Mouse (Mus musculus) hindbrain, embryonic 11.5 days (tissue): ENCODE data around the gene 1500011B03Rik. TPM values are rescaled to one million over a fixed set of nuclear protein-coding genes. Genes with fewer than 3 reads are reported as not detected.

Source experiments
- ATAC-seq: fragments of 200-750 bp; cut with Nextera tagmentation; 2 replicates; pipeline ENCODE4 v1.8.0; 2017; ENCODE audit warnings: mild to moderate bottlenecking, moderate TSS enrichment, moderate library complexity; ENCODE audit not compliant: low FRiP score
- DNase-seq: peaks from one replicate; pipeline ENCODE4 v3.0.0-alpha.2; 2015; ENCODE audit warnings: low spot score
- H3K27ac ChIP-seq: fragments of 300-500 bp; sonication (generic); 2 replicates; pipeline ENCODE4 v1.5.1; 2014; ENCODE audit warnings: mild to moderate bottlenecking, low read depth, low read length
- H3K27me3 ChIP-seq: fragments of 300-500 bp; sonication (generic); 2 replicates; pipeline ENCODE4 v1.6.1; 2014; ENCODE audit warnings: mild to moderate bottlenecking, low read length, moderate library complexity, mixed read lengths; ENCODE audit not compliant: control insufficient read depth, insufficient read depth
- H3K36me3 ChIP-seq: fragments of 300-500 bp; sonication (generic); 2 replicates; pipeline ENCODE4 v1.6.1; 2014; ENCODE audit warnings: mild to moderate bottlenecking, low read length, moderate library complexity, mixed read lengths; ENCODE audit not compliant: control insufficient read depth, insufficient read depth
- H3K4me1 ChIP-seq: fragments of 300-500 bp; sonication (generic); replicated peaks from 2 replicates; pipeline ENCODE4 v1.6.1; 2014; ENCODE audit warnings: low read length, mixed read lengths; ENCODE audit not compliant: control insufficient read depth, insufficient read depth
- H3K4me2 ChIP-seq: fragments of 300-500 bp; sonication (generic); replicated peaks from 2 replicates; pipeline ENCODE4 v1.6.1; 2014; ENCODE audit warnings: mild to moderate bottlenecking, low read depth, low read length
- H3K4me3 ChIP-seq: fragments of 300-500 bp; sonication (generic); 2 replicates; pipeline ENCODE4 v1.5.1; 2014; ENCODE audit warnings: low read depth, low read length
- H3K9ac ChIP-seq: fragments of 300-500 bp; sonication (generic); 2 replicates; pipeline ENCODE4 v1.6.1; 2014; ENCODE audit warnings: low read depth, low read length
- H3K9me3 ChIP-seq: fragments of 300-500 bp; sonication (generic); 2 replicates; pipeline ENCODE4 v1.6.1; 2016; ENCODE audit warnings: low read length; ENCODE audit not compliant: control insufficient read depth
- WGBS: fragments of 180-500 bp; shearing (Covaris S2); extraction: QIAGEN DNeasy Blood & Tissue Kit; methylation state at CpG from one replicate; pipeline ENCODE4 v1.1.7; 2014; 5-methylcytosine and 5-hydroxymethylcytosine counted together
- polyA plus RNA-seq: library from polyadenylated mRNA; unstranded; fragments of >200 nt; fragmentation: Nextera tagmentation; extraction: Ambion mirVana; gene quantifications from 2 replicates; pipeline ENCODE4 v1.2.1, GENCODE M21; 2014

Gene 1500011B03Rik
- polyA plus RNA-seq, 1 experiment from 2014 or later: 167 TPM

GRCm38 (mm10) chr5:114773211-114773710, 50.0 kb downstream of the 1500011B03Rik start:
- peak overlapping the region; percentile 61 for H3K4me2 ChIP-seq
- under 1% methylated on average over 43 of the region's 52 CpGs for WGBS
- H3K27ac ChIP-seq: peak overlapping the region; percentile 92
- no peaks in the 10 kb centered on the region for H3K36me3 ChIP-seq
- H3K9ac ChIP-seq: peak overlapping the region; percentile 92
- H3K27me3 ChIP-seq: no peaks in the 10 kb centered on the region
- peak; percentile 82 for ATAC-seq
- H3K4me1 ChIP-seq: peaks cover 5% of the 10 kb centered on the region; the same call in 1 of the 2 replicates
- DNase-seq: peak; percentile 98
- H3K4me3 ChIP-seq: peak overlapping the region; percentile 77
- H3K9me3 ChIP-seq: no peaks in the 10 kb centered on the region

GRCm38 (mm10) chr5:114772456-114773203, 50.6 kb downstream of the 1500011B03Rik start:
- no peaks in the 10 kb centered on the region for H3K36me3 ChIP-seq
- peak overlapping the region; percentile 61 for H3K4me2 ChIP-seq
- H3K27me3 ChIP-seq: no peaks in the 10 kb centered on the region
- H3K27ac ChIP-seq: peak overlapping the region; percentile 77
- H3K4me3 ChIP-seq: peak overlapping the region; percentile 77
- WGBS: 3% methylated on average over 43 of the region's 57 CpGs
- ATAC-seq (peak; percentile 63), DNase-seq (peak; percentile 53)
- peaks cover 5% of the 10 kb centered on the region; the same call in 1 of the 2 replicates for H3K4me1 ChIP-seq
- H3K9me3 ChIP-seq: no peaks in the 10 kb centered on the region
- peak overlapping the region; percentile 85 for H3K9ac ChIP-seq

- Histone ChIP-seq H3K27me3 (no peaks in the 10 kb centered on the region), H3K4me1 (peaks cover 5% of the 10 kb centered on the region; the same call in 1 of the 2 replicates), H3K27ac (no peak overlapping the region), H3K9ac (0 out of 2 replicates have a peak overlapping the region, but pooled peaks have one; percentile 23), H3K36me3 (no peaks in the 10 kb centered on the region), H3K4me3 (peak overlapping the region; percentile 77), H3K9me3 (no peaks in the 10 kb centered on the region), H3K4me2 (peak overlapping the region; percentile 61)
- DNase-seq: no peak
- no peak for ATAC-seq
- 81% methylated on average over 8 of the region's 8 CpGs for WGBS
These were observed 51.5 kb downstream of the 1500011B03Rik start for GRCm38 (mm10) chr5:114771796-114772195.

GRCm38 (mm10) chr5:114769786-114770185, 53.5 kb downstream of the 1500011B03Rik start:
- Histone ChIP-seq H3K27ac (no peak overlapping the region), H3K4me3 (no peak overlapping the region), H3K9ac (no peak overlapping the region), H3K9me3 (no peaks in the 10 kb centered on the region), H3K36me3 (no peaks in the 10 kb centered on the region), H3K4me2 (no peak overlapping the region), H3K4me1 (peaks cover 5% of the 10 kb centered on the region; the same call in 1 of the 2 replicates), H3K27me3 (no peaks in the 10 kb centered on the region)
- DNase-seq (no peak), ATAC-seq (no peak)
- 89% methylated on average over 8 of the region's 8 CpGs for WGBS

GRCm38 (mm10) chr5:114767185-114767584, 56.1 kb downstream of the 1500011B03Rik start:
- Histone ChIP-seq H3K36me3 (no peaks in the 10 kb centered on the region), H3K4me2 (no peak overlapping the region), H3K4me1 (0 out of 2 replicates have a peak, but pooled peaks cover 5% of the 10 kb centered on the region), H3K27ac (no peak overlapping the region), H3K27me3 (no peaks in the 10 kb centered on the region), H3K9ac (no peak overlapping the region), H3K9me3 (no peaks in the 10 kb centered on the region), H3K4me3 (no peak overlapping the region)
- no peak for ATAC-seq
- WGBS: 91% methylated on average over 7 of the region's 7 CpGs
- no peak for DNase-seq

GRCm38 (mm10) chr5:114766686-114767085, 56.6 kb downstream of the 1500011B03Rik start:
- no peak for DNase-seq
- Histone ChIP-seq H3K4me2 (no peak overlapping the region), H3K9me3 (no peaks in the 10 kb centered on the region), H3K27me3 (no peaks in the 10 kb centered on the region), H3K36me3 (no peaks in the 10 kb centered on the region), H3K9ac (no peak overlapping the region), H3K27ac (no peak overlapping the region), H3K4me3 (no peak overlapping the region), H3K4me1 (0 out of 2 replicates have a peak, but pooled peaks cover under 1% of the 10 kb centered on the region)
- WGBS: 90% methylated on average over 8 of the region's 8 CpGs
- ATAC-seq: no peak

GRCm38 (mm10) chr5:114764812-114765735, 58.2 kb downstream of the 1500011B03Rik start:
- Histone ChIP-seq H3K9ac (no peak overlapping the region), H3K9me3 (no peaks in the 10 kb centered on the region), H3K4me3 (no peak overlapping the region), H3K27ac (no peak overlapping the region), H3K4me1 (no peaks in the 10 kb centered on the region), H3K36me3 (no peaks in the 10 kb centered on the region; the same call in 1 of the 2 replicates), H3K4me2 (no peak overlapping the region), H3K27me3 (no peaks in the 10 kb centered on the region)
- WGBS: 91% methylated on average over 18 of the region's 18 CpGs
- no peak for ATAC-seq
- no peak for DNase-seq

- no peaks in the 10 kb centered on the region for H3K4me1 ChIP-seq
- WGBS: 87% methylated on average over 8 of the region's 8 CpGs
- H3K27ac ChIP-seq: no peak overlapping the region
- no peak for ATAC-seq
- no peak for DNase-seq
- no peak overlapping the region for H3K4me3 ChIP-seq
- no peak overlapping the region for H3K4me2 ChIP-seq
- H3K36me3 ChIP-seq: no peaks in the 10 kb centered on the region; the same call in 1 of the 2 replicates
- no peak overlapping the region for H3K9ac ChIP-seq
- no peaks in the 10 kb centered on the region for H3K27me3 ChIP-seq
- H3K9me3 ChIP-seq: no peaks in the 10 kb centered on the region
These were observed 61.3 kb downstream of the 1500011B03Rik start for GRCm38 (mm10) chr5:114761980-114762379.
